ENCODE assay signal across 7 mouse cellular contexts in genomic region chr9:49340136-49341043, GRCm38 (mm10). TPM values are rescaled to one million over a fixed set of nuclear protein-coding genes. Genes with fewer than 3 reads are reported as not detected.
DNase-seq lines count a peak whose midpoint lies in the region; ATAC-seq lines count a peak whose summit lies in the region.

Gene Drd2, plus strand, starts transcription at chr9:49340627.

- H3K36me3 ChIP-seq in hindbrain, embryonic 13.5 days, result no peaks in the 10 kb centered on the region
- H3K36me3 ChIP-seq in lung, embryonic 15.5 days, result no peaks in the 10 kb centered on the region

- 1% methylated on average over 72 of the region's 84 CpGs for WGBS in hindbrain, embryonic 13.5 days
- 3% methylated on average over 48 of the region's 84 CpGs for WGBS in lung, embryonic 15.5 days

- no peak within 1 kb of the TSS for H3K27ac ChIP-seq in hindbrain, embryonic 13.5 days
- no peak within 1 kb of the TSS for H3K27ac ChIP-seq in lung, embryonic 15.5 days

- H3K9ac ChIP-seq in hindbrain, embryonic 13.5 days, result peak within 1 kb of the TSS; percentile 73
- H3K9ac ChIP-seq in lung, embryonic 15.5 days, result no peak within 1 kb of the TSS

- DNase-seq in Muller cell, postnatal 12 days (ENCODE audit: inconsistent ontology term), result peak; percentile 77
- DNase-seq in adrenal gland, adult 2 months, result peak; percentile 66
- DNase-seq in embryo, embryonic 9.5 days (ENCODE audit: extremely low spot score), result peak; percentile 68
- peak; percentile 20 for DNase-seq in retina, adult 2 months (ENCODE audit: low read depth, low spot score)
- DNase-seq in thymus, postnatal 36 days, result no peak

- H3K4me2 ChIP-seq in hindbrain, embryonic 13.5 days, result peak within 1 kb of the TSS; percentile 87
- peak within 1 kb of the TSS; percentile 56 for H3K4me2 ChIP-seq in lung, embryonic 15.5 days

- peak; percentile 84 for ATAC-seq in hindbrain, embryonic 13.5 days (ENCODE audit: low FRiP score)
- ATAC-seq in lung, embryonic 15.5 days (ENCODE audit: borderline replicate concordance, extremely low read depth, low FRiP score, low TSS enrichment), result peak; percentile 87

- peaks cover 73% of the 10 kb centered on the region for H3K27me3 ChIP-seq in hindbrain, embryonic 13.5 days
- peaks cover 35% of the 10 kb centered on the region for H3K27me3 ChIP-seq in lung, embryonic 15.5 days

- H3K4me3 ChIP-seq in hindbrain, embryonic 13.5 days, result peak within 1 kb of the TSS; percentile 52
- H3K4me3 ChIP-seq in lung, embryonic 15.5 days, result peak within 1 kb of the TSS; percentile 25

- no peaks in the 10 kb centered on the region for H3K9me3 ChIP-seq in hindbrain, embryonic 13.5 days
- no peaks in the 10 kb centered on the region for H3K9me3 ChIP-seq in lung, embryonic 15.5 days

- H3K4me1 ChIP-seq in hindbrain, embryonic 13.5 days (replicated peaks), result peaks cover 28% of the 10 kb centered on the region
- peaks cover 6% of the 10 kb centered on the region; the same call in 1 of the 2 replicates for H3K4me1 ChIP-seq in lung, embryonic 15.5 days

RNA-seq across cellular contexts. Expression of gene Drd2, which starts in this region (rescaled TPM):
- total RNA-seq in adrenal gland, adult 2 months (2021), result 1 to 10 TPM; 2.0 to 2.5 TPM
- polyA plus RNA-seq in adrenal gland, adult 2 months (2012; rRNA removed), result 1.5 and 2.5 TPM in 2 replicates
- 2.5 and 3.0 TPM in 2 replicates for polyA plus RNA-seq in hindbrain, embryonic 13.5 days (2015; fragmentation: Nextera tagmentation; extraction: Ambion mirVana)
- polyA plus RNA-seq in lung, embryonic 15.5 days (2015; fragmentation: Nextera tagmentation; extraction: Ambion mirVana), result 0.30 and 0.32 TPM in 2 replicates

Comparison
In these comparisons a context has a peak if more than half of its experiments do, and no peak if none do; other contexts are left out.
1. Peak in ATAC-seq, H3K4me3 ChIP-seq and H3K4me2 ChIP-seq in lung, embryonic 15.5 days; RNA of the gene not detected or under 1 TPM.
2. DNase-seq: peak in Muller cell, postnatal 12 days (single experiment), adrenal gland, adult 2 months (single experiment), embryo, embryonic 9.5 days (single experiment) and retina, adult 2 months (single experiment); none in thymus, postnatal 36 days (0 of 2).